Comparison of ENCODE assay signal across 19 mouse cellular contexts in genomic region chr5:7866041-7866641, GRCm38 (mm10).
DNase-seq lines count a peak whose midpoint lies in the region; ATAC-seq and TF ChIP-seq lines count a peak whose summit lies in the region.
"Had no signal": no experiment of that assay in that cellular context is flagged by ENCODE, and none has a peak within 500 bp of the region (broad histone marks: within the 10 kb centered on the region; RNA-seq: fewer than 3 reads in every experiment).

No protein-coding gene starts in this region.

- 87% methylated on average over 3 of the region's 3 CpGs for WGBS in cerebellum, adult 2 months
- 67% methylated on average over 3 of the region's 3 CpGs for WGBS in limb, embryonic 12.5 days
- WGBS in limb, embryonic 10.5 days: 87% methylated on average over 3 of the region's 3 CpGs
- 32% methylated on average over 3 of the region's 3 CpGs for WGBS in limb, embryonic 13.5 days

- H3K9ac ChIP-seq in limb, embryonic 12.5 days (replicated peaks): no peak overlapping the region
- no peak overlapping the region for H3K9ac ChIP-seq in limb, embryonic 13.5 days
- H3K9ac ChIP-seq: embryonic facial prominence, embryonic 12.5 days; forebrain, embryonic 15.5 days; heart, embryonic 13.5 days; hindbrain, embryonic 12.5 days had no signal

- no peaks in the 10 kb centered on the region for H3K4me1 ChIP-seq in cerebellum, adult 2 months (ENCODE audit: control insufficient read depth, insufficient read depth, low read length)
- no peaks in the 10 kb centered on the region for H3K4me1 ChIP-seq in limb, embryonic 12.5 days (replicated peaks)
- no peaks in the 10 kb centered on the region for H3K4me1 ChIP-seq in limb, embryonic 10.5 days
- no peaks in the 10 kb centered on the region for H3K4me1 ChIP-seq in limb, embryonic 13.5 days
- H3K4me1 ChIP-seq: embryonic facial prominence, embryonic 12.5 days; forebrain, embryonic 15.5 days; heart, embryonic 13.5 days; hindbrain, embryonic 12.5 days had no signal

- H3K36me3 ChIP-seq in limb, embryonic 12.5 days: no peaks in the 10 kb centered on the region
- H3K36me3 ChIP-seq in limb, embryonic 10.5 days: no peaks in the 10 kb centered on the region
- no peaks in the 10 kb centered on the region for H3K36me3 ChIP-seq in limb, embryonic 13.5 days
- H3K36me3 ChIP-seq: embryonic facial prominence, embryonic 12.5 days; forebrain, embryonic 15.5 days; heart, embryonic 13.5 days; hindbrain, embryonic 12.5 days had no signal

- no peaks in the 10 kb centered on the region for H3K9me3 ChIP-seq in limb, embryonic 12.5 days
- H3K9me3 ChIP-seq in limb, embryonic 10.5 days (replicated peaks): no peaks in the 10 kb centered on the region
- H3K9me3 ChIP-seq in limb, embryonic 13.5 days: no peaks in the 10 kb centered on the region
- H3K9me3 ChIP-seq: embryonic facial prominence, embryonic 12.5 days; forebrain, embryonic 15.5 days; heart, embryonic 13.5 days; hindbrain, embryonic 12.5 days had no signal

- peak; percentile 76 for ATAC-seq in limb, embryonic 12.5 days (ENCODE audit: insufficient number of reproducible peaks, insufficient read depth, low FRiP score, low TSS enrichment, low read depth)
- peak; percentile 84 for ATAC-seq in limb, embryonic 13.5 days (ENCODE audit: low FRiP score, low read depth)
- ATAC-seq in megakaryocyte progenitor cell, adult 5-6 weeks (replicated peaks; ENCODE audit: poor library complexity): no peak
- ATAC-seq: activated CD4-positive, CD25-positive, alpha-beta regulatory T cell, adult 4 months; forebrain, embryonic 15.5 days; hindbrain, embryonic 16.5 days; Patski had no signal

- no peak overlapping the region for H3K4me2 ChIP-seq in limb, embryonic 12.5 days
- H3K4me2 ChIP-seq in limb, embryonic 13.5 days (replicated peaks): no peak overlapping the region
- H3K4me2 ChIP-seq: embryonic facial prominence, embryonic 12.5 days; forebrain, embryonic 15.5 days; heart, embryonic 13.5 days; hindbrain, embryonic 12.5 days had no signal

- H3K27ac ChIP-seq in cerebellum, adult 2 months (ENCODE audit: insufficient read depth, low read length): no peak overlapping the region
- H3K27ac ChIP-seq in limb, embryonic 12.5 days: no peak overlapping the region
- H3K27ac ChIP-seq in limb, embryonic 10.5 days: no peak overlapping the region
- H3K27ac ChIP-seq in limb, embryonic 13.5 days: no peak overlapping the region
- H3K27ac ChIP-seq: embryonic facial prominence, embryonic 12.5 days; forebrain, embryonic 15.5 days; heart, embryonic 13.5 days; hindbrain, embryonic 12.5 days had no signal

- peak; percentile 1 to 2 for DNase-seq in cerebellum, postnatal 10 days
- no peak for DNase-seq in cerebellum, adult 2 months
- DNase-seq in limb, embryonic 10.5 days (ENCODE audit: low spot score): no peak
- no peak for DNase-seq in retina, postnatal 1 day
- DNase-seq: adrenal gland, postnatal 25 days; cerebellum, adult 8-10 months; cerebellum, postnatal 25 days; gastrocnemius, postnatal 25 days; heart, postnatal 4 days had no signal

- no peaks in the 10 kb centered on the region for H3K27me3 ChIP-seq in cerebellum, adult 2 months (ENCODE audit: control insufficient read depth, insufficient read depth, low read length)
- no peaks in the 10 kb centered on the region for H3K27me3 ChIP-seq in limb, embryonic 12.5 days
- no peaks in the 10 kb centered on the region for H3K27me3 ChIP-seq in limb, embryonic 10.5 days (ENCODE audit: low read depth, poor library complexity, severe bottlenecking)
- H3K27me3 ChIP-seq in limb, embryonic 13.5 days: no peaks in the 10 kb centered on the region
- H3K27me3 ChIP-seq: embryonic facial prominence, embryonic 12.5 days; forebrain, embryonic 15.5 days; heart, embryonic 13.5 days; hindbrain, embryonic 12.5 days had no signal

- H3K4me3 ChIP-seq in cerebellum, adult 2 months (replicated peaks; ENCODE audit: insufficient read depth, low read depth, low read length): no peak overlapping the region
- H3K4me3 ChIP-seq in limb, embryonic 12.5 days (replicated peaks): no peak overlapping the region
- H3K4me3 ChIP-seq in limb, embryonic 10.5 days: no peak overlapping the region
- H3K4me3 ChIP-seq in limb, embryonic 13.5 days: no peak overlapping the region
- H3K4me3 ChIP-seq: embryonic facial prominence, embryonic 12.5 days; forebrain, embryonic 15.5 days; heart, embryonic 13.5 days; hindbrain, embryonic 12.5 days had no signal

- no peak for TF ChIP-seq POLR2A in cerebellum, adult 2 months (IDR thresholded peaks at IDR 0.05; ENCODE audit: borderline replicate concordance, insufficient read depth, low read length)

- TF ChIP-seq CTCF in cerebellum, adult 2 months (IDR thresholded peaks at IDR 0.05; ENCODE audit: borderline replicate concordance, insufficient read depth, low read depth, low read length): no peak

Comparison
In these comparisons a context has a peak if more than half of its experiments do, and no peak if none do; other contexts are left out.
1. DNase-seq: peak in cerebellum, postnatal 10 days (2 of 2); none in cerebellum, adult 2 months (0 of 2), limb, embryonic 10.5 days (single experiment) and retina, postnatal 1 day (single experiment).